8 mouse cellular contexts compared by ENCODE assay signal in genomic region chr13:94595701-94596361, GRCm38 (mm10).
DNase-seq lines count a peak whose midpoint lies in the region; ATAC-seq and TF ChIP-seq lines count a peak whose summit lies in the region.

No protein-coding gene starts in this region.

- no peaks in the 10 kb centered on the region for H3K36me3 ChIP-seq in kidney, embryonic 15.5 days
- H3K36me3 ChIP-seq in forebrain, postnatal 0 days (ENCODE audit: insufficient read depth) = no peaks in the 10 kb centered on the region
- H3K36me3 ChIP-seq in liver, embryonic 13.5 days = no peaks in the 10 kb centered on the region

- 0 out of 2 replicates have a peak overlapping the region, but pooled peaks have one; percentile 33 for H3K9ac ChIP-seq in kidney, embryonic 15.5 days
- H3K9ac ChIP-seq in forebrain, postnatal 0 days = no peak overlapping the region
- H3K9ac ChIP-seq in liver, embryonic 13.5 days = no peak overlapping the region

- ATAC-seq in kidney, embryonic 15.5 days (replicated peaks; ENCODE audit: low FRiP score) = 0 out of 2 replicates have a peak, but pooled peaks have one; percentile 22
- peak; percentile 53; the same call in 1 of the 2 replicates for ATAC-seq in forebrain, postnatal 0 days
- no peak for ATAC-seq in liver, embryonic 13.5 days (ENCODE audit: low read depth)

- H3K27me3 ChIP-seq in kidney, embryonic 15.5 days = peaks cover 86% of the 10 kb centered on the region
- H3K27me3 ChIP-seq in forebrain, postnatal 0 days (ENCODE audit: insufficient read depth, low read length) = peaks cover 70% of the 10 kb centered on the region
- H3K27me3 ChIP-seq in liver, embryonic 13.5 days = peaks cover 89% of the 10 kb centered on the region

- no peaks in the 10 kb centered on the region for H3K9me3 ChIP-seq in kidney, embryonic 15.5 days (replicated peaks)
- H3K9me3 ChIP-seq in forebrain, postnatal 0 days (ENCODE audit: low read length) = no peaks in the 10 kb centered on the region
- H3K9me3 ChIP-seq in liver, embryonic 13.5 days (replicated peaks) = no peaks in the 10 kb centered on the region

- peaks cover 14% of the 10 kb centered on the region for H3K4me1 ChIP-seq in kidney, embryonic 15.5 days
- no peaks in the 10 kb centered on the region for H3K4me1 ChIP-seq in forebrain, postnatal 0 days (ENCODE audit: insufficient read depth)
- H3K4me1 ChIP-seq in liver, embryonic 13.5 days (replicated peaks) = peaks cover 5% of the 10 kb centered on the region; the same call in 1 of the 2 replicates

- H3K4me3 ChIP-seq in kidney, embryonic 15.5 days (replicated peaks) = peak overlapping the region; percentile 39
- peak overlapping the region; percentile 25 for H3K4me3 ChIP-seq in forebrain, postnatal 0 days (ENCODE audit: low read depth, low read length)
- H3K4me3 ChIP-seq in liver, embryonic 13.5 days (replicated peaks) = peak overlapping the region; percentile 28

- no peak overlapping the region for H3K27ac ChIP-seq in kidney, embryonic 15.5 days
- no peak overlapping the region for H3K27ac ChIP-seq in forebrain, postnatal 0 days (ENCODE audit: low read depth, low read length)
- H3K27ac ChIP-seq in liver, embryonic 13.5 days = no peak overlapping the region

- 1% methylated on average over 38 of the region's 38 CpGs for WGBS in kidney, embryonic 15.5 days
- under 1% methylated on average over 38 of the region's 38 CpGs for WGBS in forebrain, postnatal 0 days
- 2% methylated on average over 38 of the region's 38 CpGs for WGBS in liver, embryonic 13.5 days (ENCODE audit: insufficient replicate concordance)

- peak overlapping the region; percentile 70 for H3K4me2 ChIP-seq in kidney, embryonic 15.5 days
- H3K4me2 ChIP-seq in forebrain, postnatal 0 days (ENCODE audit: low read depth) = peak overlapping the region; percentile 41
- peak overlapping the region; percentile 37 for H3K4me2 ChIP-seq in liver, embryonic 13.5 days

- no peak for TF ChIP-seq CTCF in forebrain, postnatal 0 days (IDR thresholded peaks at IDR 0.05; ENCODE audit: low read depth)

- DNase-seq in kidney, postnatal 25 days = no peak
- peak; percentile 58 for DNase-seq in ZHBTc4 (ENCODE audit: low read depth, low spot score)
- DNase-seq in forebrain, postnatal 0 days = peak; percentile 52
- DNase-seq in liver, embryonic 13.5 days = no peak
- DNase-seq in spleen, postnatal 10 days (ENCODE audit: low spot score in 2 of 2) = no peak
- DNase-seq in ovary, adult 18-20 months (ENCODE audit: low spot score) = no peak
- no peak for DNase-seq in gastrocnemius, postnatal 10 days

Comparison
In these comparisons a context has a peak if more than half of its experiments do, and no peak if none do; other contexts are left out.
1. DNase-seq: peak in ZHBTc4 (single experiment) and forebrain, postnatal 0 days (single experiment); none in kidney, postnatal 25 days (0 of 2), liver, embryonic 13.5 days (single experiment), spleen, postnatal 10 days (0 of 2), ovary, adult 18-20 months (single experiment) and gastrocnemius, postnatal 10 days (single experiment).
2. Peak in every context shown above with its lines, with median percentiles within 50 percentile points of each other: H3K4me2 ChIP-seq and H3K4me3 ChIP-seq.